Mouse (Mus musculus): ENCODE data around the gene Tacc3. TPM values are rescaled to one million over a fixed set of nuclear protein-coding genes. Genes with fewer than 3 reads are reported as not detected.

Gene Tacc3
- total RNA-seq, 2 experiments from 2014 or later, result 1.6 to 3.1 TPM

DNA sequence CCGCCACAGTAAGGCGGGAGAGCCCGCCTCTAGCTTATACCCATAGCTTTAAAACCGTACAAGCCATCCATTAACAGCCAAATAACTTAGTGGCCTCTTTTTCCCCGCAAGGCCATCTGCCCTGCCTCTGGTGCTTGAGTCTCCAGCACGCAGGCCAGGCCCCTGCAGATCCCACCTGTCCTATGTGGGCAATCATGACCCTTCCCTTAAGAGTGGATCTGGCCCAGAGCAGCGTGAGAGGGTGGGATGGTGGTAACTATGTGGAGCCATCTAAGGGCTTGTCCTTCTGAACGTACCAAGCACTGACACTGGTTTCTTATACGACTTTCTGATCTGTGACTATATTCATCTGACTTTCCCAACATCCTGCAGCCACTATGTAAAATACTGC lies 5.2 kb upstream of the Tacc3 start:
- no peak for DNase-seq
- intact Hi-C loops (cut with DNase I), result loop anchor here (10.0 kb wide), 1 partner anchor 532 kb away; the partner anchor contains the start of gene Mxd4

DNA sequence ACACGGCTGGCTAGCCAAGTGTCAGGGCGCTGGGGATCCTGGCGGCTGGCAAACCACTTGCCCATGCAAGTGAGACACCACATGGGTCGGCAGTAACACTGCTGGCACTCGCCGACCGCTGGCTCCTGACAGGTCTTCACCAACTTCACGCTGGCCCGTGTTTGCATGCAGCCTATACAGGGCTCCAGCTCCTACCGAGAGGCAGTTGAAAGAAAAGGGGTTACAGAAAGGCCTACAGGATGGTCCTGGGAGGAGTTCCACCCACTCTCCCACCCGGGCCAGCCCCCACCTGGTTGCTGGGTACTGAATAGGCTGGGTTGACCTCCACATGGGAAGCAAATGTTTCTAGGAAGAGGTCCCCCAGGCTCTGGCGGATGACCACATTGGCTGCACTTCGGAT lies 3.5 kb upstream of the Tacc3 start:
- intact Hi-C loops (cut with DNase I), result loop anchor here (10.0 kb wide), 1 partner anchor 530 kb away; the partner anchor contains the start of gene Mxd4
- DNase-seq, result no peak

DNA sequence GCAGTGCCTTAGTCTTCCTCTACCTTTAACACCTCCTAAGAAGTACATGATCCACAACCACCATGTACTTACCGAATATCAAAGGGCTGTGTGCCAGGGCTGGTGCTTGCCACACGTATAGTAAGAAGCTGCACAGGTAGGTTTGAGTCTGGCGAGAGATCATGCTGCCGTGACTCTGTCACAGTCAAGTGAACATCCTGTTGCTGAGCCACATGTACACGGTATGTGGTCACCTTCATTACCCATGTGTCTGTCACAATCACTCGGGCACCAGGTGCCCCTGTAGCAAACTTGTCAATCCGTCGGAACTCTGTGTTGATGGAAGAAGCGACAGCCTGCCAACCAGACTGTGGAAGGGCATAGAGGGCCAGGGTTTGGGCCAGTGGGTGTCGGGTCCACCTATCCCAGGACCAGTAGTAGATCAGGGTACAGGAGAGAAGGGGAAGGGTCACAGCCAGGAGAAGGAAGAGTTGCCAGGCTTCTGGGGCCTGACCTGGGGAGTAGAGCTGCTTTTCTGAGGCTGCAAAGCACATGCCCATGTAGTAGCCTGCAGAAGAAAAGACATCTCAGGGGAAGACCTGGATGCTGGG lies 2.6 kb upstream of the Tacc3 start:
- intact Hi-C loops (cut with DNase I), result loop anchor here (10.0 kb wide), 1 partner anchor 529 kb away; the partner anchor contains the start of gene Mxd4
- no peak for DNase-seq

DNA sequence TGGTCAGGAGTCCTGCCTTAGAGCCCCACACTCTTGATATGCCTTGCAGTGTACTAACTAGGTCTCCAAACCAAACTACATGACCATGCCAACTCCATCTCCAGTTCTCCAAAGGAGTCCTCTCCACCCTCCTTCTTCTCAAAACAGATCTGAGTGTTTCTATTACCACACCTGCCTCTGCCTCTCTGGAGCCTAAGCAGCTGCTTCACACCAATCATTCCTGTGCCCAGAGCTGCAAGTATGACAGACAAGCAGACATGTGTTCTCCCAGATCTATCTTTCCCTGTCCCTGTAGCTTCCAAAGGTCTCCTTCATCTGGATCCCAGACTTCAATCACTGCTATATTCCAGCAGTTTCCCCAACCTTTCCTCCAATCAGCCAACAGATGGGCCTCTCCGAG lies 1.2 kb upstream of the Tacc3 start:
- intact Hi-C loops (cut with DNase I), result loop anchor here (10.0 kb wide), 1 partner anchor 528 kb away; the partner anchor contains the start of gene Mxd4

DNA sequence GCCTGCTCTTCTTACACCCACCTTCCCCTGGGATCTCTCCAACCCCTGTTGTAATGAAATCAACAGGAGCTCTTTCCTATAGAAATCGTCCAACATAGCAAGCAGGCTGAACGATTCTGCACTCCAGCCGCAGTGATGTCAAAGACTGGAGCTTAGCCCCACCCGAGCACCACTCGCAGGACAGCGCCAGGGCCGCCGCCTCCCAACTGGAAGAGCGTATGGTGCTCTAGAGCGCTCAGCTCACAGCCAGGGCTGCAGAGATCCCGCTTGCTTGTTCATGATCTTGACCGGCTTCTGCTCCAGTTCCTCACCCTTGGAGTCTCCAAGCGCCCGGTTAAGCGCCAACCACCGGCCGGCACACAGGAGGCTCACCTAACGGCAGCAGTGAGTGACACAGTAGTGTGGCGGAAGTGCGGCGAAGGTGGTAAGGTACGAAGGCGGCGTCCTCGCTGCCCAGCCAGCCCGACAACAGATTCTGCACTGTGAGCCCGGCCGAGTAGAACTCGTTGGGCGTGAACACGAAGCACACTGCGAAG lies 609 bp upstream of the Tacc3 start:
- intact Hi-C loops (cut with DNase I), result loop anchor here (10.0 kb wide), 1 partner anchor 527 kb away; the partner anchor contains the start of gene Mxd4

More for the DNA sequence above, 1.2 kb upstream of the Tacc3 start:
- DNase-seq, result no peak

DNA sequence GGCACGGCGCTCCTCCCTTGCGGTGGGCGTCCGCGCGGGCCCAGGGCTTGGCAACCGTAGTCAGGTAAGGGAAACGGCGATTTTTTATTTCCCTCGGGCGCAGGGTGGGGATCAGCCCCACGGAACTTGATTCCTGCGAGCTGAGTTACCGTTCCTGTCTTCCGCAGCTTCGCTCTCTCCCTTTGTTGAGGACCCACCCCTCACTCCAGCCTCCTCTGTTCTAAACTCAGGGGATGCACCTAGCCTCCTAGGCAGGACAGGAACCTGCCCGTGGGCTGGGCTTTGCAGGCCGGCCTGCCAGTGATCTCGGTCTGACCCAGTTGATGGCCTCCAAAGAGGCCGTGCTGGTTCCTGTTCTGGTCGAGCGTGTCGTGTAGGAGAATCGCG lies 729 bp downstream of the Tacc3 start:
- no peak for DNase-seq
- intact Hi-C loops (cut with DNase I), result loop anchor here (10.0 kb wide), 1 partner anchor 526 kb away; the partner anchor contains the start of gene Mxd4

More for the DNA sequence above, 609 bp upstream of the Tacc3 start:
- DNase-seq, result peak in 1 of 2 experiments; percentile 60

DNA sequence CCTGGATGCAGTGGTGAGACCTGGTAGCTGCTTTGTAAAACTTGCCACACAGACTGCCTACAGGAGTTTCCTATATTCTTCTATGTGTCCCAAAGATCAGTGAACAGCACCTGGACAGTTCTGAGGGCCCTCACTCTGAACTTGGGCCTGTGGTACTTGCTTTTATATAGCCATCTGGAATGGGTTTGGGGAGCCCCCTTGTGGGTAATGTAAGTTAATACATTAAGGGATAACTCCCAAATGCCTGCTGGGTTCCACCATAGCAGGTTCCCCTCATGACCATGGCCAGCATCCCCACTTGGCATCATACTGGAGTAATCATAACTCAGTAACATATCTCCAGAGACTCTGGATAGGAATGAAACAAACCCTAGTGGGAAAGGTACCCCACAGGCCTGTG lies 10.3 kb downstream of the Tacc3 start:
- intact Hi-C loops (cut with DNase I), result no loop called here
- no peak for DNase-seq

DNA sequence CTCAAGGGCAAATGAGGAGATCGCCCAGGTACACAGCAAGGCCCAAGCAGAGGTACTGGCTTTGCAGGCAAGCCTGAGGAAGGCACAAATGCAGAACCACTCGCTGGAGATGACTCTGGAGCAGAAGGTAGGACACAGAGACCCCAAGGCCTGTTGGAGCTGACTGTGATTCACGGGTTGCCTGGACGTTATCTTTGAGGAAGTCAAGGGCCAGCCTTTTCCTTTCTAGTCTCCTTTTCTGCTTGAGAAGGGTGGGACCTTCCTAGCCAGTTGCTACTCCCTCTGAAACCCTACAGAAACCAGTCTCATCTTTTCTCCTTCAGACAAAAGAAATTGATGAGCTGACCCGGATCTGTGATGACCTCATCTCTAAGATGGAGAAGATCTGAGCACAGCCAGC lies 13.7 kb downstream of the Tacc3 start:
- no peak for DNase-seq
- intact Hi-C loops (cut with DNase I), result no loop called here

DNA sequence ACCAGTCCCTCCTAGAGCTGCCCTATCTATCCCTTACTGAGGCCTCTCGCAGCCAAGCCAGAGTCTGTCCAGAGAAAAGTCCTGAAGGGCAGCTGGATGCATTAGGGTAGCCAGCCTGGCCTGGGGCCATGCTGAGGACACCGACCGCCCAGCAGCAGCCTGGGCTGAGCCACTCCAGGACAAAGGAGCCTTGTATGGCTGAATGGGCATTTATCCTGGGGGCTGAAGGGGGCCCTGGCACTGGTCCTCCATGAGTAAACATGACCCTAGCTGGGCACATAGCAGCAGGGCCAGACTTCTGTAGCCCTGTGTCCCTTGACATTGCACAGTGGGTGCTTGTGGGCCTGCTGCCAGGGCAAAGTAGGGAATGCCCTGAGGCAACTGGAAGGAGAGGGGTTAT lies 16.5 kb downstream of the Tacc3 start:
- intact Hi-C loops (cut with DNase I), result loop anchor here (2.0 kb wide), 1 partner anchor 64 kb away; no protein-coding TSS in a partner anchor
- DNase-seq, result no peak

DNA sequence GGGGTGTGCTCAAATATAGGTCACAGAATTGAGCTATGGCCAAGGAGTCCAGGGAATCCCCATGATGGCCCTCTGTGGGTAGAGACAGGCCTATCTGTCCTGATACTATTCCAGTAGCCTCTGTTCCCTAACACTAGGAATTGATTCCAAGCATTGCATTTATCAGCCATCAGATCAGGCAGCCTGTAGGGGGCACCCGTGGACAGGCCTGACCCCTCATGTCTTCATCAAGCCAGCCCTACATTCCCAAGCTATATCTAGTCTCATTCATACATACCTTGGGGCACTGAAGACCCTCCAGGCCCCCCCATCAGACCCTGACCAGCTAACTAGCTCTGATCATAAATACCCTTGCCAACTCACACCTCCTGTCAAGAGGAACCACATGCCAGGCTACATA lies 18.0 kb downstream of the Tacc3 start:
- DNase-seq, result no peak
- intact Hi-C loops (cut with DNase I), result loop anchor here (2.0 to 5.0 kb wide), 2 partner anchors 63 to 276 kb away; no protein-coding TSS in a partner anchor

DNA sequence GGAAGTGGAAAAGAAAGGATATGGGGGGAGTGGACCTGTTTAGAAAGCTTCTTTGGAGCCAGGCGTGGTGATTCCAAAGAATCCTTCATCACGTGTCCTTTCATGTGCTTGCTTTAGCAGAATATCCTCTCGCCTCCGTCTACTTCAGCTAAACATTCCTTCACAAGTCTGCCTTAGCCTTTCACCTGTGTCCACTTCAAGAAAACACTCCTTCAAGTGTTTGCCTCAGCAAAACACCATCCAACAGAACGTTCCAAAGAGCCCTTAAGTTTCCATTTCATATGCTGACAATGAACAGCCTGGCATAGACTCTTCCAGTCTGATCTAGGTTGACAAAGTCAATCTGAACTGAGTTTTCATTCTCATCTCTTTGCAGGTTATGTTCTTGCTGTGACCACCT lies 20.3 kb downstream of the Tacc3 start:
- intact Hi-C loops (cut with DNase I), result loop anchor here (5.0 kb wide), 1 partner anchor 274 kb away; no protein-coding TSS in a partner anchor
- no peak for DNase-seq

DNA sequence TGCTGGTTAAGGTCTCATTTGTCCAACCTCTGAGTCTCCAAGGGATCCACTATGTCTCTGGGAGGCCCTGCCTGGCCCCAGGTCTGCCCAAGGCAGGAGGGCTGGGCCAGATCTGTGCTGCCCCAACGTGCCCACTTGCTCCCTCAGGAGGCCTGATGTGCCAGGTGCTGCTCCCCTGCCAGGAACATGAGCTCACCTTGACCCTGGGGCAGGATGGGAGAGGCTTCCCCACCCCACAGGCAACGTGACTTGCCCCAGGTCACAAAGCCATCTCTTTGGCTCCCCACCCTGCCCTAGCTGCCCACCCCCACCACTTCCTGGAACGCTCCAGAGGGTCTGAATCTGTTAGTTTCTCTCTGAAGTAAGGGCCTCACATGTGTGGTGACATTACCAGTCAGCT lies 23.1 kb downstream of the Tacc3 start:
- no peak for DNase-seq
- intact Hi-C loops (cut with DNase I), result no loop called here

DNA sequence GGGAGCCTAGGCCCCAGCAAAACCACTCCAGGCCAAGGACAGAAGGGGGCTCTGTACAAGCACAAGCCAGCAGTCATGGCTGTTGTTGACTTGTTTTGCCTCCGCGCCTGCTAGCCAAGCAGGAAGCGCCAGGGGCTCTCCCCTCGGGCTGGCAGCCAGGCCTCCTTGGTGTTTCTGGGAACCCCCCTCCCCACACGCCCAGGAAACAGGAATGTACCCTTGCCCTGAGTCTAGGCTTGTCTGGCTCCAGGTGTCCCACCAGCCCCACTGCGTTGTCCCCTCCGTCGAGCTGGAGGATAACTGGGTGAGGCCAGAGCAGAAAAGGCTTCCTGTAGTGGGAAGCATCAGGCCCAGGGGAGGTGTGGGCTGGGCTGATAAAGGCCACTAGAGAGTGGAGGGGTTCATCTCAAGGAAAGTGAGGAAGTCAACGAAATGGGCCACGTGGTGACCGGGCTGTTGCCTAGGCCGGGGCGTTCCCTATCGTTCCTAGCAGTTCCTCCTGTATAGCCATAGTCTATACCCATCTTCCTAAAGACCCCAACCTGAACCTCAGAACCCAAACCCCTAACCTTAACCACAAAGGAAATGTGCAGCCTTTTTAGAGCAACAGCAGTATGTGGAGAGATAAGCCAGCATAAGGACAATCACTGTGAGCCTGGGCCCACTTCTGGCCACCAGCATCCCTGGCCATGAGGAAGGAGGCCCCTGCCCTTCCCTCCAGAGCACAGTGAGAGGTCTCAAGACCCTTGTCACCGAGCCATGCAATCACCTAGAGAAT lies 23.9 kb downstream of the Tacc3 start:
- intact Hi-C loops (cut with DNase I), result no loop called here
- no peak for DNase-seq

DNA sequence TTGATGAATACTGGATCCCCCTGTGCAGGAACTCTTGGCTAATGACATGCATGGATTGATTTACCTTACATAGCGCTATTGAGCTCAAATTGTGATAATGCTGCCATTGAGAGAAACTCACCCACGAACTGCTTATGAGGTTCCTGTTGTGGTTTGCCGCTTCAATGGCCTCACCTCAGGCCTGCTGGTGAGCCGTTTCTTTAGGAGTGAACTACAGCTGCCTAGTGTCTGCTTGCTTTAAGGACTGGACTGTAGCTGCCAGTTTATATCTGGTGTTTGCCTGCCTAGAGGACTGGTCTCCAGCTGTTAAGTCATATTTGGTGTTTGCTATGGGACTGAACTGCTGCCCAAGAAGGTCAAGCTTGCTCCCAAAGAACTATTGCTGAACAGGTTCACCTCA lies 25.0 kb downstream of the Tacc3 start:
- DNase-seq, result no peak
- intact Hi-C loops (cut with DNase I), result no loop called here

DNA sequence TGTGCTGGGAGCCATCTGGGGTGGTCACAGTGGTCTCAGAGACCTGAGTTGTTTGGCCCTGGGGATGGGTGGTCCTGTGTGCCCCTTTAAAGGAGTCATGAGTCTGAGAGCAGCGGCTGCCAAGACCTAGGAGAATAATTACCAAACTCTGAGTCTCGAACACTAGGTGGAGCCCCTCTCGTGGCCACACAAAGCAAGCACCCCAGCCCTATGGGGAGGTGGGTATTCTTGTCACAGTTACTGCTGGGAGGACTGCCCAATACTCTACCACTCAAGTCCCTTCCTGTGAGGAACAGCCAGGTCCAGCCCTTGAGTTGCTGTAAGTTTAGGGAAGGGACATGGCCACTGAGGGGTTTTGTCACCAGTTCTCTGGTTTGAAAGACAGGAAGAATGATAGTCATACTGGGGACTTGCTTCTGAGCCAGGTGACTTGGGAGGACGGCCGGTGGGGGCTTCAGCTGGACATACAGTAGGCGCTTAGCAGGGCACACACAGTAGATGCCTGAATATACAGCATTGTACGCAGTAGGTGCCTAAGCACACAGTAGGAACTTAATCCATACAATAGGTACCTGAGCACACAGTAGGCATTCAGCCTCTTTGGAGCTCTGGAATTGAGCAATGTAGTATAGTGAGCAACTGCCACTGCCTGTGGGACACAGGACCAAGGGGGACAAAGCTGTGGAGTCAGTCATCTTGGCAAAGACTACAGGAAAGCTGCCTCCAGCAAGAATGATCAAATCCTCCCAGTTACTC lies 26.1 kb downstream of the Tacc3 start:
- intact Hi-C loops (cut with DNase I), result loop anchor here (1.0 kb wide), 1 partner anchor 53 kb away; no protein-coding TSS in a partner anchor
- DNase-seq, result no peak

DNA sequence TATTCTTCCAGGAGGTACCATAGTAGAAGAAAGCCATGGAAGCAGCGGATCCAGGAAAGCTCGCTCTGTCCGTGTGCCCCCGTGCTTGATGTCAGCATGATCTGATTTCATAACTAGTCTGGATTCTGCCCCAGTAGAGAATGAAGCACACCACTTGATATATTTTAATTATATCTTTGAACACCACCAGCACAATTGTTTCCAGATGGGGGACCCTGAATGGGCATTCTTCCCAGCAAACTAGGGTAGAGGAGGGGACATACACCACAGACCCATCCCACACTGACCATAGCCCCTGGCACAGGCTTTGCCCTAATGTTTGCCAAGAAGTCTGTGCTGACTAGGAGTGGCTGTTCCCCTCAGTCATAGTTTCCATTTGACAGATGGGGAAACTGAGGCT lies 27.0 kb downstream of the Tacc3 start:
- intact Hi-C loops (cut with DNase I), result loop anchor here (1.0 kb wide), 1 partner anchor 52 kb away; no protein-coding TSS in a partner anchor
- DNase-seq, result no peak

DNA sequence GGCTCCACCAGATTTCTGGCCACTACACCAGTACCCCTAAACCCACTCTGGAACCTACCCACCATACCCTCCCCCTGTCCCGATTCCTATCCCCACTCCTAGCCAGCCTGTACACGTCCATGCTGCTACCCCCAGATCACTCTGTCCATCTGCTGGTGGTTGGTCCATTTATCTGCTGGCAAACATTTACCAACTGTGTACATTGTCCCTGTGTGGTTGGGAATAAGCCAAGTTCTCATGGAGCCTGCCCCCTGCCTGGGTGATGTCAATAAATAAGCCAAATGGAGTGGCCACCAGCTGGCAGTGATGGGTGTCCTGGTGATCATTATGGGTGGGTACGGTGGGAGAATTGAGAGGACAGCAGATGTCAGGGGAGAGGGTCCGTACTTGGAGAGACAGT lies 29.2 kb downstream of the Tacc3 start:
- no peak for DNase-seq
- intact Hi-C loops (cut with DNase I), result no loop called here

DNA sequence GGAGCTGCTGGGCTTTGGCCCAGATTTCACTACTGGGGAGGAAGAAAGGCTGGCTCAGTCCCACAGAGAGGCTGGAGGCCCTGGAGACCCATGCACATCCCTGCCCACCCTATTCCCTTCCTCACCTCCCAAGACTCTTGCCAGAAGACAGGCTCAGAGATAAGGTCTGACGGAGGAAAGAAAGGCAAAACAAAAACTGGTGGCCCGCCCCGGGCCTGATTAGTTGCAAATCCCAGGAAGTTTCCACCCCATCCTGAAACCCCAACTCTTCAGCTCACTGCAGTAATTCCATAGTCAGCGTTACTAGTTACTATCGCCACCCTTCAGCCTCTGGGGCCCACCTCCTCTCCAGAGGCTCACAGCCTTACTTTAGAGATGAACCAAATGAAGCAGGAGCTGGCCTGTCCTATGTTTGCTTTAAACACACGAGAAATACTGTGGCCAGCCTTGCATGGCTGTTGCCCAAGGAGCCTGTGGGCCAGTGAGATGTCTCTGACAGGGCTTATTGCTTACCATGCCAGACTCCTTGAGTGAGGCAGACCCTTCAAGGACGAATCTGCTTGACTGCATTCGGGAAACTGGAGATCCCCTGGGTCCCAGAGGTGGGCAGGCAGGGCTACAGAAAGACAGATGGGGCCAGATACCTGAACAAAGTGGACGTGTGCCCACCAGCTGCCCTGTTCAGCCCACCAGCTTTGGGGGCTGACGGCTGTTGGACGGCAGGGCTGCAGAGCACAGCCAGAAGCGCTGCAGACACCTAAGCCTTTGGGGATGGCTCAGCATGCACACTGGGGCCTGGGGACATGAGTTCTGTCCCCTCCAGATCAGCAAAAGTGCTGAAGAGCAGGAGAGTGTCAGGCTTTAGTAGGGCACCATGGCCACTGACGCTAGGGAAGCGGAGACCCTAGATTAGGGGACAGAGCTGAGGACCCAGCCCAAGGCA lies 30.6 kb downstream of the Tacc3 start:
- intact Hi-C loops (cut with DNase I), result no loop called here
- DNase-seq, result no peak

DNA sequence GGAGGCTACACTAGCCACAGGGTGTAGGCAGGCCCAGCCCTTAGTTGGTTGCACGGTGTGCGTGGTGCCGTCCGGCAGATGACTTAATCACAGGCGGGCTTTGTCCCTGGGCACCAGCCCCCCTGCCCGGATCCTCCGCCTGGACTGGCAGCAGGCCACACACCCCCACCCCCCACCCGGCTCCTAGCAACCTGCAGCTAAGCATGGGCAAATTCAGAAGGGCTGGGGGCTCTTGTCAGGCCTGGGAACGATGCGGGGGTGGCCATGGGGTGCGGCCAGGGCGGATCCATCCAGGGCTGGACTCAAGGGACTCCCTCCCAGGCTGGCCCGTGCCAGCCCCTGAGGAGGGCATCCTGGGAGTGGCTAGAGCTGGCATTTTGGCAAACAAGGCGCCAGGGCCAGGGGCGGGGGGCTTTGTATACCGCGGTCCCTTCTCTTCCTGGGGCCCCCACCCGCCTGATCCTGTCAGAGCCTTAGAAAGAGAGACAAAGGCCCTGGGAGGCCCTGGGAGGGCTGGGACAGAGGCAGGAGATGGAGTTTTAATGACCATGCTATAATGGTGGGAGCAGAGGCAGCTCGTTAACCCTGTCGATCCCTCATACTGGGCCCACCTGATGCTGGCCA lies 31.4 kb downstream of the Tacc3 start:
- intact Hi-C loops (cut with DNase I), result no loop called here
- no peak for DNase-seq

All from gastrocnemius, postnatal 36 days (tissue).